Mouse (Mus musculus) layer of hippocampus, postnatal 14 days (tissue): Measurements from ENCODE around the gene Acbd3. TPM values are rescaled to one million over a fixed set of nuclear protein-coding genes. Genes with fewer than 3 reads are reported as not detected.

ENCODE experiments used
- DNase-seq, 2 experiments: peaks; one replicate each; pipeline ENCODE4 v3.0.0; 2021 to 2022; ENCODE audit warnings: low spot score in 2 of 2, mixed read lengths in 1 of 2
- total RNA-seq, 2 experiments: library from RNA; stranded (reverse); gene quantifications; 2 replicates each; pipeline ENCODE4 v1.2.3; 2021

Acbd3 gene
- total RNA-seq, 2 experiments from 2014 or later: 29.9 to 31.7 TPM

- no peak for DNase-seq
Measured at GRCm38 (mm10) chr1:180781250-180781649, 55.4 kb downstream of the Acbd3 start.

- DNase-seq: no peak
Measured at GRCm38 (mm10) chr1:180782906-180783579, 57.2 kb downstream of the Acbd3 start.

GRCm38 (mm10) chr1:180783580-180783928 is 57.7 kb downstream of the Acbd3 start:
- DNase-seq: no peak

- no peak for DNase-seq
Measured at GRCm38 (mm10) chr1:180791821-180792480, 66.1 kb downstream of the Acbd3 start.

GRCm38 (mm10) chr1:180792814-180793213 is 67.0 kb downstream of the Acbd3 start:
- DNase-seq: no peak

- DNase-seq: no peak
Measured at GRCm38 (mm10) chr1:180793445-180794117, 67.7 kb downstream of the Acbd3 start.

- DNase-seq: no peak
Measured at GRCm38 (mm10) chr1:180794170-180794569, 68.3 kb downstream of the Acbd3 start.

- DNase-seq: no peak
Measured at GRCm38 (mm10) chr1:180798660-180799059, 72.8 kb downstream of the Acbd3 start.

GRCm38 (mm10) chr1:180799253-180799652 is 73.4 kb downstream of the Acbd3 start:
- no peak for DNase-seq

- no peak for DNase-seq
Measured at GRCm38 (mm10) chr1:180800022-180800421, 74.2 kb downstream of the Acbd3 start.

GRCm38 (mm10) chr1:180800814-180801213 is 75.0 kb downstream of the Acbd3 start:
- no peak for DNase-seq

GRCm38 (mm10) chr1:180801466-180801994 is 75.7 kb downstream of the Acbd3 start:
- DNase-seq: no peak

Other genes with a start within 250 kb of the Acbd3 start
- gene Stum, start 242.5 kb upstream of the Acbd3 start, total RNA-seq: 100 to 1,000 TPM; 263 to 281 TPM
- 100 to 1,000 TPM; 162 to 172 TPM for gene Parp1, start 157.1 kb upstream of the Acbd3 start, total RNA-seq
- 1 to 10 TPM; 3.0 to 4.0 TPM for gene Lin9, start 84.9 kb upstream of the Acbd3 start, total RNA-seq
- gene Mixl1, start 29.0 kb upstream of the Acbd3 start, total RNA-seq: under 1 TPM in 1 of 2 experiments, not detected in 1; 0.17 TPM
- gene H3f3a, start 87.9 kb downstream of the Acbd3 start, total RNA-seq: 100 to 1,000 TPM; 418 to 459 TPM
- 10 to 100 TPM; 21.2 to 22.8 TPM for gene Sde2, start 125.1 kb downstream of the Acbd3 start, total RNA-seq
- 1 to 10 TPM; 5.1 to 5.2 TPM for gene Lefty2, start 167.1 kb downstream of the Acbd3 start, total RNA-seq
- 10 to 100 TPM; 41.5 to 43.4 TPM for gene Pycr2, start 178.2 kb downstream of the Acbd3 start, total RNA-seq
- gene Lefty1, start 209.0 kb downstream of the Acbd3 start, total RNA-seq: 1 to 10 TPM; 7.2 to 9.3 TPM
- gene Tmem63a, start 216.3 kb downstream of the Acbd3 start, total RNA-seq: 10 to 100 TPM in 1 of 2 experiments, 1 to 10 TPM in 1; 8.6 to 11.5 TPM